Mouse (Mus musculus): ENCODE measurements at regions not wholly inside any gene's neighbourhood (a gene's known extent, or its start where the extent isn't known, plus 50 kb on each side); places are given as distances from the start of the nearest gene placed in this dataset.

- Histone ChIP-seq H3K27ac (replicated peaks) (no peak overlapping the region), H3K27me3 (replicated peaks) (no peaks in the 10 kb centered on the region), H3K9ac (no peak overlapping the region), H3K4me3 (no peak overlapping the region), H3K36me3 (no peaks in the 10 kb centered on the region), H3K9me3 (no peaks in the 10 kb centered on the region; the same call in 1 of the 2 replicates), H3K4me2 (no peak overlapping the region), H3K4me1 (peaks cover 12% of the 10 kb centered on the region; the same call in 1 of the 2 replicates)
- WGBS, result 73% methylated on average over 2 of the region's 2 CpGs
- no peak for ATAC-seq (ENCODE audit: extremely low read depth, insufficient number of reproducible peaks, low FRiP score, low TSS enrichment)
Observed at GRCm38 (mm10) chr1:73797858-73798257, 326.4 kb downstream of the Tns1 start.

GRCm38 (mm10) chr1:73797413-73797812 is 326.8 kb downstream of the Tns1 start:
- H3K4me2 ChIP-seq, result no peak overlapping the region
- H3K9me3 ChIP-seq, result no peaks in the 10 kb centered on the region; the same call in 1 of the 2 replicates
- peaks cover 12% of the 10 kb centered on the region; the same call in 1 of the 2 replicates for H3K4me1 ChIP-seq
- H3K27ac ChIP-seq (replicated peaks), result no peak overlapping the region
- H3K9ac ChIP-seq, result no peak overlapping the region
- WGBS, result 80% methylated on average over 2 of the region's 2 CpGs
- no peak overlapping the region for H3K4me3 ChIP-seq
- no peak for ATAC-seq (ENCODE audit: extremely low read depth, insufficient number of reproducible peaks, low FRiP score, low TSS enrichment)
- no peaks in the 10 kb centered on the region for H3K36me3 ChIP-seq
- no peaks in the 10 kb centered on the region for H3K27me3 ChIP-seq (replicated peaks)

GRCm38 (mm10) chr1:73793871-73794270 is 330.4 kb downstream of the Tns1 start:
- Histone ChIP-seq H3K4me2 (no peak overlapping the region), H3K9me3 (no peaks in the 10 kb centered on the region), H3K4me3 (no peak overlapping the region), H3K27me3 (replicated peaks) (no peaks in the 10 kb centered on the region), H3K27ac (replicated peaks) (0 out of 2 replicates have a peak overlapping the region, but pooled peaks have one; percentile 22), H3K36me3 (no peaks in the 10 kb centered on the region), H3K4me1 (0 out of 2 replicates have a peak, but pooled peaks cover 9% of the 10 kb centered on the region), H3K9ac (no peak overlapping the region)
- no peak for ATAC-seq (ENCODE audit: extremely low read depth, insufficient number of reproducible peaks, low FRiP score, low TSS enrichment)
- WGBS, result 62% methylated on average over 4 of the region's 4 CpGs

GRCm38 (mm10) chr1:73793256-73793655 is 331.0 kb downstream of the Tns1 start:
- Histone ChIP-seq H3K27ac (replicated peaks) (no peak overlapping the region), H3K4me3 (no peak overlapping the region), H3K27me3 (replicated peaks) (no peaks in the 10 kb centered on the region), H3K9me3 (no peaks in the 10 kb centered on the region), H3K9ac (no peak overlapping the region), H3K36me3 (no peaks in the 10 kb centered on the region), H3K4me1 (0 out of 2 replicates have a peak, but pooled peaks cover 9% of the 10 kb centered on the region), H3K4me2 (no peak overlapping the region)
- WGBS, result 56% methylated on average over 3 of the region's 3 CpGs
- no peak for ATAC-seq (ENCODE audit: extremely low read depth, insufficient number of reproducible peaks, low FRiP score, low TSS enrichment)

GRCm38 (mm10) chr1:73792311-73792710 is 331.9 kb downstream of the Tns1 start:
- 79% methylated on average over 5 of the region's 5 CpGs for WGBS
- Histone ChIP-seq H3K27me3 (replicated peaks) (no peaks in the 10 kb centered on the region), H3K4me1 (peaks cover 14% of the 10 kb centered on the region), H3K36me3 (no peaks in the 10 kb centered on the region), H3K4me2 (no peak overlapping the region), H3K27ac (replicated peaks) (no peak overlapping the region), H3K9me3 (no peaks in the 10 kb centered on the region), H3K4me3 (no peak overlapping the region), H3K9ac (no peak overlapping the region)
- ATAC-seq (ENCODE audit: extremely low read depth, insufficient number of reproducible peaks, low FRiP score, low TSS enrichment), result no peak

- H3K4me1 ChIP-seq, result peaks cover 9% of the 10 kb centered on the region
- no peak overlapping the region for H3K4me2 ChIP-seq
- 0 out of 2 replicates have a peak overlapping the region, but pooled peaks have one; percentile 12 for H3K27ac ChIP-seq (replicated peaks)
- H3K4me3 ChIP-seq, result no peak overlapping the region
- H3K9me3 ChIP-seq, result no peaks in the 10 kb centered on the region
- H3K36me3 ChIP-seq, result no peaks in the 10 kb centered on the region
- H3K9ac ChIP-seq, result 0 out of 2 replicates have a peak overlapping the region, but pooled peaks have one; percentile 37
- ATAC-seq (ENCODE audit: extremely low read depth, insufficient number of reproducible peaks, low FRiP score, low TSS enrichment), result no peak
- no peaks in the 10 kb centered on the region for H3K27me3 ChIP-seq (replicated peaks)
- WGBS, result 50% methylated on average over 2 of the region's 2 CpGs
Observed at GRCm38 (mm10) chr1:73787666-73788065, 336.6 kb downstream of the Tns1 start.

GRCm38 (mm10) chr1:73787224-73787623 is 337.0 kb downstream of the Tns1 start:
- H3K9me3 ChIP-seq, result no peaks in the 10 kb centered on the region
- WGBS, result 65% methylated on average over 7 of the region's 7 CpGs
- no peak for ATAC-seq (ENCODE audit: extremely low read depth, insufficient number of reproducible peaks, low FRiP score, low TSS enrichment)
- no peaks in the 10 kb centered on the region for H3K27me3 ChIP-seq (replicated peaks)
- H3K4me1 ChIP-seq, result peaks cover 9% of the 10 kb centered on the region
- no peak overlapping the region for H3K4me3 ChIP-seq
- no peak overlapping the region for H3K4me2 ChIP-seq
- H3K9ac ChIP-seq, result 0 out of 2 replicates have a peak overlapping the region, but pooled peaks have one; percentile 37
- no peaks in the 10 kb centered on the region for H3K36me3 ChIP-seq
- 0 out of 2 replicates have a peak overlapping the region, but pooled peaks have one; percentile 12 for H3K27ac ChIP-seq (replicated peaks)

- Histone ChIP-seq H3K9me3 (no peaks in the 10 kb centered on the region), H3K4me2 (no peak overlapping the region), H3K27me3 (replicated peaks) (no peaks in the 10 kb centered on the region), H3K4me1 (peaks cover 9% of the 10 kb centered on the region), H3K27ac (replicated peaks) (no peak overlapping the region), H3K36me3 (no peaks in the 10 kb centered on the region), H3K4me3 (no peak overlapping the region), H3K9ac (no peak overlapping the region)
- ATAC-seq (ENCODE audit: extremely low read depth, insufficient number of reproducible peaks, low FRiP score, low TSS enrichment), result no peak
- WGBS, result 78% methylated on average over 2 of the region's 2 CpGs
Observed at GRCm38 (mm10) chr1:73783303-73783702, 340.9 kb downstream of the Tns1 start.

GRCm38 (mm10) chr1:73782871-73783270 is 341.4 kb downstream of the Tns1 start:
- Histone ChIP-seq H3K4me3 (no peak overlapping the region), H3K27ac (replicated peaks) (no peak overlapping the region), H3K27me3 (replicated peaks) (no peaks in the 10 kb centered on the region), H3K4me1 (peaks cover 9% of the 10 kb centered on the region), H3K36me3 (no peaks in the 10 kb centered on the region), H3K9me3 (no peaks in the 10 kb centered on the region), H3K4me2 (no peak overlapping the region), H3K9ac (no peak overlapping the region)
- no peak for ATAC-seq (ENCODE audit: extremely low read depth, insufficient number of reproducible peaks, low FRiP score, low TSS enrichment)
- WGBS, result 69% methylated on average over 2 of the region's 2 CpGs

- 60% methylated on average over 5 of the region's 5 CpGs for WGBS
- no peak overlapping the region for H3K4me2 ChIP-seq
- H3K27ac ChIP-seq (replicated peaks), result no peak overlapping the region
- no peak for ATAC-seq (ENCODE audit: extremely low read depth, insufficient number of reproducible peaks, low FRiP score, low TSS enrichment)
- no peak overlapping the region for H3K9ac ChIP-seq
- H3K27me3 ChIP-seq (replicated peaks), result no peaks in the 10 kb centered on the region
- H3K4me3 ChIP-seq, result no peak overlapping the region
- H3K36me3 ChIP-seq, result no peaks in the 10 kb centered on the region
- H3K9me3 ChIP-seq, result no peaks in the 10 kb centered on the region
- H3K4me1 ChIP-seq, result no peaks in the 10 kb centered on the region
Observed at GRCm38 (mm10) chr1:73771773-73772172, 352.5 kb downstream of the Tns1 start.

GRCm38 (mm10) chr1:73770631-73771030 is 353.6 kb downstream of the Tns1 start:
- H3K4me1 ChIP-seq, result no peaks in the 10 kb centered on the region
- no peaks in the 10 kb centered on the region for H3K9me3 ChIP-seq
- H3K9ac ChIP-seq, result no peak overlapping the region
- H3K36me3 ChIP-seq, result no peaks in the 10 kb centered on the region
- 63% methylated on average over 5 of the region's 5 CpGs for WGBS
- H3K4me3 ChIP-seq, result no peak overlapping the region
- H3K27ac ChIP-seq (replicated peaks), result no peak overlapping the region
- H3K4me2 ChIP-seq, result no peak overlapping the region
- ATAC-seq (ENCODE audit: extremely low read depth, insufficient number of reproducible peaks, low FRiP score, low TSS enrichment), result no peak
- no peaks in the 10 kb centered on the region for H3K27me3 ChIP-seq (replicated peaks)

GRCm38 (mm10) chr1:73764611-73765333 is 359.5 kb downstream of the Tns1 start:
- no peaks in the 10 kb centered on the region for H3K9me3 ChIP-seq
- ATAC-seq (ENCODE audit: extremely low read depth, insufficient number of reproducible peaks, low FRiP score, low TSS enrichment), result no peak
- WGBS, result 47% methylated on average over 5 of the region's 5 CpGs

More at GRCm38 (mm10) chr1:73764611-73765333, 359.5 kb downstream of the Tns1 start:
- no peak overlapping the region for H3K4me3 ChIP-seq
- no peak overlapping the region for H3K9ac ChIP-seq
- H3K27ac ChIP-seq (replicated peaks), result no peak overlapping the region
- no peak overlapping the region for H3K4me2 ChIP-seq
- no peaks in the 10 kb centered on the region for H3K27me3 ChIP-seq (replicated peaks)
- H3K4me1 ChIP-seq, result peaks cover 8% of the 10 kb centered on the region; the same call in 1 of the 2 replicates
- H3K36me3 ChIP-seq, result no peaks in the 10 kb centered on the region

All from heart, embryonic 13.5 days (tissue).